Mouse (Mus musculus): ENCODE results near the gene P2ry2.

The P2ry2 gene

DNA sequence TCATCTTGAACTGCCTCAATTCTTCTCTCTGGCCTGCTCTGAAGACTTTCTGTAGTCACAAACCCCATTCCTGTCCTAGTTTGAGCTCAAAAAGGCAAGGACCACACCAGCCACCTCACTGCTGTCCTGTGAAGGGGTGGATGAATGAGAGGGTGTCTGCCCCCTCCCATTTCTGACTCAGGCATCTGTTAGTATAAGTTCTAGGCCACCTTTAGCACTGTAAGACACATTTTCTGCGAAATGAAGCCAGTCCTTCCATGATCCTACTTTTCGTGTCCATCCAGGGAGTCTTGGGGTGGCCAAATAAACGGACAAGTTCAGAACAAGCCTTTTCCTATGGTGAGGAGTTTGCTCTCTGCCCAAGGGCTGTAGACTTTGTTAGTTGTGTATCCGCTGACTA, at the start of gene P2ry2:
P2ry2 (minus strand) TSS at position 326 of the 400 bp plus-strand sequence.
- DNase-seq: no peak

DNA sequence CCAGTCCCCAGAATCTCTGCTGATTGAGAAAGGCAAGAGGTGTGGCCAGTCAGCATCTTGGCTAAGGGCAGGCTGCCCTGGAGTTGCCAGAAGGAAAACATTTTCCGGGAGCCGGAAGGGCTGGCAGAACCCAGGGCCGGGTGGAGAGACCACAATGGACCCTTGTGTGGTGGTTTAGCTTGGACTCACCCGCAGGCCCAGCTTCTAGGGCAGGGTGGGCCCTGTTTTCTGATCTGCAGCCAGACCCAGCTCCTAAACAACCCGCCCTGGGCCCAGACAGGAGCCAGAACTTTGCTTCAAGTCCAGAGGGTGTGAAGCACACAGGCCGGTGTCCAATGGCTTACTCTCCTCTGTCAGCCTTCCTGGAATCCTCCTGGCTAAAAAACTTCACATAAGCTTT, 49.6 kb upstream of the P2ry2 start:
- DNase-seq: no peak

DNA sequence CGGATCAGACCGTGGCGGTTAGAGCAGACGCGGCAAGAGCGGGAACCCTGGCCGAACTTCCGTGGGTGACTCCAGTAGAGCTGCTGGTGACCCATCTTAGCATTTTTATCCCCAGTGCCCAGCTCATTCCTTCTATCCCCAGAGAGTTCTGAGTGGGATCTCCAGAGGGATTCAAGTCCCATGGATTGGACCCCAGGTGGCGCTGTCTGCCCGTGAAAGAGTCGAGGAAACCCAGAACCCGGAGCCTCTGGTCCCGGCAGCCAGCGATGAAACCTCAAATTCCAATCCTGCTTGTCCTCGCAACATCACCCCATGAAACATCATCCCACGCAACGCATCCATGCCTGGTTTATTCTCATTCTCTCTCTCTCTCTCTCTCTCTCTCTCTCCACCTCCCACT, 48.7 kb upstream of the P2ry2 start:
- peak; percentile 51 to 56 for DNase-seq

DNA sequence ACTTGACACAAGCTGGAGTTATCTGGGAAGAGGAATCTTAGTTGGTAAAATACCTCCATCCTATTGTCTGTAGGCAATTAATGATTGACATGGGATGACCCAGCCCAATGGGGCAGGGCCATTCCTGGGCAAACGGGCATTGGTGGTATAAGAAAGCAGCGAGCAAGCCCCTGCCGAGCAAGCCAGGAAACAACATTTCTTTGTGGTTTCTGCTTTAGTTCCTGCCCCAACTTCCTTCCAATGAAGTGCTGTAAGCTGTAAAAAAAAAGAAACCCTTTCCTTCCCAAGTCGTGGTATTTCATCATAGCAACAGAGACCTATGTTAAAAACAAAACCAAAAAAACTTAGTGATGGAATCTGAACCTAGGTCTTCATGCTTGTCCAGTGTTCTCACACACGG, 47.8 kb upstream of the P2ry2 start:
- peak in 1 of 2 experiments; percentile 30 for DNase-seq

DNA sequence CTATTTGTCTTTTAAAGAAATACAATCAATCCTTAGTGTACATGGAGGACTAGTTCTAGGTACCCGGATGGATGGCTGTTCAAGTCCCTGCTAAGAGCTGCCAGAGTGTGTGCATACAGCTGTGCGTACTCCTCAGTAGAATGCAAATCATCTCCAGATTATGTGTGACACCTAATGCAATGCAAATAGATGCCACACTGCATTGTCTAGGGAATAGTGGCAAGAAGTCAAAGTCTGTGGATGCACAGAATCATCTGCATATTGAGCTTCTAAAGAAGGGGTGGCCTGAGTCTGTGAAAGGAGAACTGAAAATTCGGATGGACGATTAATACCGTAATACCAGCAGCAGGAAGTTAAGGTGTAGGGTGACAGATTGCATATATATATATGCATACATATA, 46.5 kb upstream of the P2ry2 start:
- DNase-seq: no peak

DNA sequence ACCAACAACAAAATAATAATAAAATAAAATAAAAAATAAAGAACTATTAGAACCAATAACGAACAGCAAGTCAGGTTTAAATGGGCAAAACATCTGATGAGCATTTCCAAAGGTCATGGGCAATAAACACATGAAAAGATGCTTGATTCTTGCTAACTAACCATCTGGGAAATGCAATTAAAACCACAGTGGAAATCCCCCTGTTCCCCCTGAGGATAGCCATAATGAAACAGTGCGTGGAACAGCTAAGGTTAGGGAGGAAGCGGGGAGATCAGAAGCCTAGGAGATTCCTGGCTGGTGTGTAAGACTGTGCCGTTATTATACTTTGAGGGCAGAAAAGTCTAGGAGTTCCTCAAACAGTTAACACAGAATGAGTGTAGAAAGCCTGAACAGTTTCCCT, 44.6 kb upstream of the P2ry2 start:
- no peak for DNase-seq

DNA sequence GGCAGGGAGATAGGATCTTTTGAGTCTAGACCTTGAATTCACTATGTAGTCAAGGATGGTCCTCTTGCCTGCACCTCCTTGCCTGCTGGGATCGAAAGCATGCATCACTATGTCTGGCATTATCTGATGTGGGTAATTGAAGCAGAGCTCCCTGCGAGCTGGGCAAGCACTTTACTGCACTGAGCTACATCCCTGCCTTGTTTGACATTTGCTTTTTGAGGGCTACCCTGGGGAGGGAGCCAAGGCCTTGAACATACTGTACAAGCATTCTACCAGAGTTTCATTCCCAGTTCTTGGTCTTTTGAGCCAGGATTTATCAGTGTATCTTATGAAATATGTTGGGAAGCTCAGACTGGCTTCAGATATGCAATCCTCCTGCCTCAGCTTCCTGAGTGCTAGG, 40.5 kb upstream of the P2ry2 start:
- DNase-seq: no peak

DNA sequence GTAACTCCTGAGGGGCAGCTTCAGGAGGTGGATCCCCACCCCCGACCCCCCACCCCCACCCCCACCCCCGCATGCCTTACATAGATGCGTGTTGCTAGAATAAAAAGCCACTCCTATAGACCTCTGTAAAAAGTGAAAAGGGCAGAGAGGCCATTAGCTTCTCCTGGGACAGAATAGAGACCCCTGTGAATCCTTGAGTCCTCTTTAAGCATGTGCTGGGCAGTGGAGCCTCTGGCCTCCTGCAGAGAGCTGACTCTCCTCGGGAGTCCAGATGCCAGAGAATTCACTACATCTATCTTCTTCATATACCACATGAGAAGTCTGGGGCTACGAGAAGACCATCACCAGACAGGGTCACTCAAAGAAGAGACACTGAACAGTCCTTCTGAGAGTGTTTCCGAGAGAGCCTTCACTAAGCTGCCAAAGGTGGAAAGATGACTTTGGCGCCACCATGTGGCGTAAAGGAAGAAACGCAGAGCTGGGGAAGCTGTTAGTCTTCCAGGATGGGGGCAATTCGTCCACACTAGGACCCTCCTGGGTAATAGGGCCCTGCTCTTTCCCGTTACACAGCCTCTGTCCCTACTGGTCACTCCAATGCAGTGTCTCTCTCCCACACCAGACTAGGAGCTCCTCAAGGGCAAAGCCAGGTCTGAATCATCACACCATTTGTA, 39.0 kb upstream of the P2ry2 start:
- peak in 1 of 2 experiments; percentile 30 for DNase-seq

DNA sequence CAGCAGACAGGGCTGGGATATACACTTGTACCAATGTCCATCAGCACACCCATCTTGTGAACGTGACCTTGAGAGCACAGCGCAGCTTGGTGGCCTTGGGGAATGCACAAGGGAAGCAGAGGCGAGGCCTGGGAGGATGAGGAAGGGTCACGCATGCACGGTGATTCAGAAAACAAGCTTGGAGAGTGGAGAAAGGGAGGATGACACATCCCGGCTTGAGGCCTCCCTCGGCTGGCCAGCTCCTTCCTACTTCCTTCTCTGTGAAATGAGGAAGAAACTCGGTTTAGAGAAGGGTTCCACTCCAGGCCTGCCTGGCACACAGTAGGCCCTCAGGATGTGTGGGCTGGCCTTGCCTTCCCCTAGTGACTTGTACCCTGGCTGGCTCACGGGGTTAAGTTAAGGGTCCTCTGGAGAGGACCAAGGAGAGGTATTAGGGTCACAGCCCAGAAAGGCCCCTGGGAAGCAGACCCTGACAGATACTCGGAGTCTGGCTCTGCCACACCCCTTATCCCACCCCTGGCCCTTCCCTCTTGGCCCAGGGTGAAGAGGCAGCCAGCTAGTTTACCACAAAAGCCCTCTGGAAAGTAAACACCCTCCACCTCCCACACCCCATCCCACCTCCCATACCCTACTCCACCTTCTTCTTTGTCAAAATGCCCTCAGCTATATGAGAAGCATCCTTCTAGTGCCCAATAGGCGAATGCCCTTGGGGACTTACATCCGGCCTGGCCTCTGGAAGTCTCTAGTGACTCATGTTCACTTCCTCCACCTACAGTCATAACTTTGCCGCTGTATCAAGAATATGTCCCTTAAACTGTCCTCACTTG, 38.3 kb upstream of the P2ry2 start:
- DNase-seq: no peak

DNA sequence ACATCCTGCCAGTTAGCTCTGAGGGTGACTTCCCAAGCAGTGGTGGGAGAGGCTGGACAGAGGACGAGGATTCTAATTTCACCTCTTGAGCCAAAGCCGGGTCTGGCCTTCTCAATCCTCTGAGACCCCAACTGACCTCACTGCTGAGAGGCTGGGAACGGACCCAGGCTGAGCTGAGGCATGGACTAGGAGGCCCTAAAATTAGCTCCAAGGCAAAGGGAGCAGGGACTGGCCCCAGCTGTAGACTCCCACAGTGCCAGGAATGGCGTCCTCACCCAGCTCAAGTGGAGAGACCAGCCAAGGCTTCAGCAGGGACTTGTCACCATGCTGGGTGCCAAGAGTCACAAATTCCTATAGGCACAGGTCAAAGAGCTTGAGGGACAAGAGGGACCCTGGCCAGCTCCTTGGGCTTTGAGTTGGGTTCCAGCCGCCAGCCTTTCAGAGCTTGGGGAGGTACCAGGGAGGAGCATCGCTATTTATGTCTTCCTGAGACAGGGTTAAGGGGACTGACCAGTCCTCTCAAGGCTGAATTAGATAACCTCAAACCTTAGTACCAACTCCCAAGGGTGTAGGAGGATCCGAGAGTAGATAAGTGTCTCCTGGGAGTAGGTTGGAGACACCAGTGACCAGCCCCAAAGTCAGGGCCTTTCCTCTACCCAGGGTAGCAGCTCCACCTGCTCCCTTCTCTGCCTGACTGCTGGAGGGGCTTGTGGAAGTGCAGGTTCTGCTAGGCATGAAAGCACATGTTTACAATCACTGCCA, 36.8 kb upstream of the P2ry2 start:
- DNase-seq: no peak

DNA sequence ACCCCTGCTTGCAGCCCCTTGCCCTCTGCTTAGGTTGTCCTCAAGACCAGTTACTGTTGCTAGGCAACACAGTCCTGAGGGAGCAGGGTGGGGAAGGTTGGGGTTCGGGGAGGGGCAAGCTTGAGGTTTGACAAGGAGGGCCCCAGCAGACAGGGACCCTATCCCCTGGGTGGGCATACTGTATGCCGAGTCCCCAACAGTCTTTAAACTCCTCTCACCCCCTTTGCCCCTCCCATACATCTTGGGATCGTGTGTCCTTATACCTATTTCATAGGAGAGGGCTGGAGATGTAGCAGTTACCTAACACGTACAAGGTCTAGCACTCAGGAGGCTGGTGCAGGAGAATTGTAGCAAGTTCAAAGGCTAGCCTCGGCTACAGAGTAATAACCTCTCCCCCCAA, 35.6 kb upstream of the P2ry2 start:
- no peak for DNase-seq

DNA sequence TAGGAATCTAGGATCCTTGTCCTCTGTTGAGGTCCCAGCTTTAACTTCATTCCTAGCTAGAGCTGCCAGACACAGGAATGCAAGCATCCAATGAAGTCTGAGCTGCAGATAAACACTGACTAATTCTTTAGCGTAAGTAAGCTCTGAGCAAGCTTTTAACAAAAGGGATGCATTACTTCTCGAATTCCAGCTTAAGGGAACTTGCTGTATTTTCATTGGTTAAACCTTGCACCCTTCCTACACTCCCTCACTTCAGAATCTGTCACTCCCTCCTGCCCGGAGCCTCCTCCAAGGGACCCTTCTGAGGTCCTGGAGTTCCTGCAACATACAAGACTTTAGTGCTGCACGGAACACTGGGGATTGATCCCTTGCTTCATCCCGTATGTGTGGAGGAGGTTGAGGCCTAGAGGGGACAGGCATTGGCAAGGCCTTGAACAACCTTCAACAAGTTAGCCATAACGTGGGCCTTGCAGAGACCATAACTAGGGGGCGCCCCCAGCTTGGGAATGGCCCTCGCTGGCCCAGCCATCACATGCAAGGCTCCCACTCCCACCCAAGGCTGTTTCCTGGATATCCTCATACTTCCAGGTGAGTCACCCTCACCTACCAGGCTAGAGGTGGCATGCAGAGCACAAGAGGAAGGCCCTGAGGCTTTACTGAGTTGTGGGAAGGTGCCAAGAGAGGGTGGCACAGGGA, 31.3 kb upstream of the P2ry2 start:
- no peak for DNase-seq

DNA sequence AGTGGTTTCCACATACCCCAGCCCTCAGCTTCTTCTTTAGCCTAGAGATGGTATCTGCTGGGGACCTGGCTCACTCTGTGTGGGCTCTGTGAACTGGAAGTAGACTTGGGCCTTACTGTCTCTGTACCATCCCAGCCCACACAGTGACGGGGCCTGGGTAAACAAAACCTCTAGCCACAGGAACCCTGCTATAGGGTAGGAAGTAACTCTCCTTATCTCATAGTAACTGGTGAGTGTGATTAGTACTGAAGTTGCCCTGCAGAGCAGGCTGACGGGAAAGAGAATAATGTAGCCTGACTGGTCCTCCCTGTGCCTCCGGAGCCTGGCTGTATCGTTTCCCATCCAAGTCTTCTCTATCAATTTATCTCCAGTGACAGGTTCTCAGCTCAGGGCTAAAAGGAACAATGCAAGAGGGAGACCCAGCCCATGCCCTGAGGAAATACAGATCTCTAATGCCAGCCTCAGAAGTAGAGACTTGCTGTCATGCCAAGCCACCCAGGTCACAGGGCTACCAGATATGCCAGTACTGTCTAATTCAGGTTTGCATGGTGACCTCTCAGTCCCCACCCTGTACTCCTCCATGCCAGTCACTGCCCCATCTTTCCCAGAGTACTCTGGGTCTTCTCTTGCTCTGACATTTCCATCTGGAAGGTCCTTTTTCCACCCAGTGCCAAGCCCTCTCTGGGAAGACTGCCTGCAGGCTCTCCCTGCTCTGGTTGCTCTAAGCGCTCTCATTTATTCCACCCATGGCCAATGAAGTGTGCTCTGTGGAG, 29.5 kb upstream of the P2ry2 start:
- DNase-seq: no peak

DNA sequence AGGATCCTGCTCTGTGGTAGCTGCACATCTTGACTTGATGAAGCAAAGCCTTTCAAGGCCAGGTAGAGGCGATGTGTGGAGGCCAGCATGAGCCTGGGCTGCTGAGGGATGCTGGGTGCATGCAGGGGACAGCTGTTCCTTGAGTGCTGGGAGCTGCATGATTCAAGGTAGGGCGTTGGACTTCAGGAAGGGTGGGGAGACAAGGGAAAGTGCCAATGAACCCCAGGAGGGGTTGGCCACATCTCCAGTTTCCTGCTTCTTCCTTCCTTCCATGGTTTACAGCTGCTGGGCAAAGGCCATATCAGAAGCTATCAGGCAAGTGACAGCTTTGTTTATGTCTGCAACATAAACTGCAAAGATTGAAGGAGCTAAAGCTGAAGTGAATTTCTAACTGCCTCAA, 28.9 kb upstream of the P2ry2 start:
- no peak for DNase-seq

DNA sequence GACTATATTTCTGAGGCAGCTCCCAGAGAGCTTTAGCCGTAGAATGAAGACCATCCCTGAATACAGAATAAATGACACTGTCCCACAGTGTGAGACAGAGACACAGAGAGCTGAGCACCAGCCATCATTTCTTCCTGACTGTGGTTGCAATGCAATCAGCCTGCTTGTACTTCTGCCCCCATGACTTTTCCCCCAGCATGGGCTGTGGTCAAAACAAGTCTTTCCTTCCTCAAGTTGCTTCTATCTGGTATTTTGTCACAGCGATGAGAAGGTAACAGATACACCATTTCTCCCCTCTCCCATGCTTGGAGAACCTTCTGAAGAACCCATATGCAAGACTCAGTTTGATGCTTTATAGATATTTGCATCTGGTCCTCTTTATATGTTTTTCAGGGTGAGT, 20.7 kb upstream of the P2ry2 start:
- no peak for DNase-seq

DNA sequence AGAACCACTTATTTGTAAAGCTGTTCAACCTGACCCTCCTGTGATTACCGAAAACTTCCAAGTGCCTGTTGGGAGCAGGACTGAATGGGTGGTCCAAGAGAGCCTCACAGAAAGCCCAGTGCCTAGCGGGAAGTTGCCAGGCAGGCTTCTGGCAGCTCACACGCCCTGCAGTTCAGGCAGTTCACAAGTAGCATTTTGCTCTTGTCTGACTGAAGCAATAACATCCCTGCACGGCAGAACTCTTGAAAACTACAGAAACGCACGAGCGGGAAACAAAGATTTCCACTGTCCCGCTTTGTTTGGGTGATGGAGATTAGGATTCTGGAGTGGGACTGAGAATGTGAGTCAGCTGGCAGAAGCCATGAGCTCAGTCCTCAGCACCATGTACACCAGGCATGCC, 18.6 kb upstream of the P2ry2 start:
- DNase-seq: no peak

DNA sequence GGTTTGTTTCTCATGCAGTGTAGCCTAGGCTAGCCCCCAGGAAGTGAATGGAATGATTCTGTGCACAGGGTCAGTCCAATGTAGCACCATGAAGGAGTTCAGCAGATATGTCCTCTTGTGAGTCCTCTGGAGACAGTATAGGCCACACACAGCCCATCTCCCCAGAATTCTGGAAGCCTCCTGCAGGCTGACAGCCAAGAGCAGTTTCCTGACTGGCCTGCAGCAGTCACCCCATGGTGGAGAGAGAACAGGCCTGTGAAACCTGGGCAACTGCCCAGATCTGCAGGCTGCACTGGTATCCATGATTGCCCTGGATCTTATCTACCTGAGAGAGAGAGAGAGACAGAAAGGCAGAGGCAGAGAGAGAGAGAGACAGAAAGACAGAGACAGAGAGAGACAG, 18.1 kb upstream of the P2ry2 start:
- DNase-seq: no peak

DNA sequence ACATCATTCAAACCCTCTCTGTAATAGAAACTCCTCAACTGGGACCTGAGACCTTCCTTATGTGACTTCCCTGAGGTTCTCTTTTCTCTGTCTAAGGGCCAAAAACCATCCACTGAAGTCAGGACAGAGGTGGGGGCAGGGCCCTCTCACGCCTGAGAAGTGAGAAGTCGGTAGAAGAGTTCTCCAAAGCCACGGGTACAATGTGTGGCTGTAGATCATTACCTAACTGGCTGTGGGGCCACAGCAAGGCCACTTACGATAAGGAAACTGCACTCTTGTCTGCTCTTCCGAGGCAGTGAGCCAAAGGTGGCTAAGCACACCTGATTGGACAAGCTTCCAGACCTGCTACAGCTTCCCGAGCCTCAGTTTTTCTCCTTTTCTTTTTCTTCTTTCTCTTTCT, 16.8 kb upstream of the P2ry2 start:
- no peak for DNase-seq

DNA sequence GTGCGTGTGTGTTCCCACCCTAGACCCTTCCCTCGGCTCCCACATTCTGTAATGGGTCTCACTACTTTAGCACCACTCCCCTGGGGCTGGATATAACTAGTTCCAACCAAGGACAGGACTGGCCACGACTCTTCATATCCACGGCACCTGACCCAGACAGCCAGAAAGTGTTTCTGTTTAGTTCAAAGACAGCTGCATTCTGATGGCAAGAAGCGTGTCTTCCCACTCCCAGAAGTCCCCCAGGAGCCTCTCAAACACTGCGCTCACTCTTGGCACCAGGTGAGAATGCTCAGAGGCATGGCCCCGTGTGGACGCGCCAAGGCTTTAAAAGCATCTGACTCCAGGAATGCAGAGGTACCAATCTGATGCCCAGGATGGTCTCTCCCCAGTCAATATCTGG, 16.3 kb upstream of the P2ry2 start:
- DNase-seq: no peak

DNA sequence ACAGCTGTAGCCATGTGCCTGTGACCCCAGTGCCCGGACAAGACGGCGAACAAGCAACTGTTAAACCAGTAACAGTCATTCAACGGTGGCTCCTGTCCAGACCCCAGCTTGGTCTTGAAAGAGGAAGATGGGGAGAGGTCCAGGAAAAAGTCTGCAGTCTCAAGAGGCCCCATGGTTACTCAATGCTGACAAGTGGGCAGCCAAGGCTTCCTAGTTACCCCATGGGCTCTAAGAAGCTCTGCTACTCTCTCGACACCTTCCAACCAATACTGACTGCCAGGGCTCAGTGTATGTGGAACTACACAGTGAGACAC, 15.7 kb upstream of the P2ry2 start:
- DNase-seq: no peak

DNA sequence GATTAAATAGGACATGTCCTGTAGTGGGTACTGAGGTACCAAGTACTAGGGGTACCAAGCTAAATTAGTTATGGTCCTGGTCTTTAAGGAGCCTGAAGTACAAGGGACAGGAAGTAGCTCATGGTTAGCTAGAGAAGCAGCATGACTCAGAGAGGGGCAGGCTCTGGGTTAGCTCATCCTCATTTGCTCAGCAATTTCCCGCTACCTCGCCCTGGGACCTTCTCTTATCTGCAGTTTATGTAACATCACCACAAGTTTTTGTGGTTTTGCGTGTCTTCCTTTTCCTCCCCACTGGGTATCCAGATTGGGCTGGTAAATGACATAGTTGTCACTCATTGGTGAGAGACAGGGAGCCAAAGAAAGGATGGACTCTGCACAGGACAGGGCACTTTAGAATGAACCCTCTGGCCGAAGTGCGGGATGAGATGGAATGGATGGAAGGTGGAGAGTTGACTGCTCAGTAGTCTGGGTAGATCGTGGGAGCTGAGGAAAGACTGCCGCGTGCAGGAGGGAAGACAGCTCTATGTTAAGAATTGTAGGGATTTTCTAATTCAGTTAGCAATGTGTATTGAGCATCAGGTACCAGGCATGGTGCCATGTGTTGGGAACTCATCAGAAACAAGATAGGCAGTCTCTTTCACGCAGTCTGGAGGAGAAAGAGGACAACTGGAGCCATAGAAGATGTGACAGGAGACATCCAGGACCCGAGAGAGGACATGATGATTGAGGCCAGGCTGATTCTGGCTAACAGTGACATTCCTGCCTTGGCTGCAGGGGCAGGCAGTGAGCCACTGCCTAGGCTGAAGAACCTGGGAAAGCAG, 15.2 kb upstream of the P2ry2 start:
- DNase-seq: no peak

DNA sequence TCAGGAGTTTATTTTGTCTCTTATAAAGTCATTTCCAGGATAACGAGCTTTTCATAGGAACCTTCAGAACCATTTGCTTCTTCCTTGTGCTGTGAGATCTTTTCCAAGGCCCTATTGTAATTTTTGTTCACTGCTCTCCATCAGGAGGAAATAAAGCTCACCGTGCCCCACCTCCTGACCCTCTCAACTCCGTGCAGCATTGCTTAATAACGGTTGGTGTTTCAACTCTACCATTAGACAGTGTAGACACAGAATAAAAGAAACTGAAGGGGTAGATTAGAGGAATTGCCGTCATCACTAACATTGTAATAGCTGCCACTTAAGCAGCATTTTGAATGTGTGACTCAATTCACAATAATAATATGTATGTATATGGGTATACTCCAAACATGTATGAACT, 14.2 kb upstream of the P2ry2 start:
- DNase-seq: no peak

All from thymus, adult 18-20 months (tissue).